Mouse (Mus musculus): ENCODE results near the gene 3830406C13Rik. TPM values are rescaled to one million over a fixed set of nuclear protein-coding genes. Genes with fewer than 3 reads are reported as not detected.
A peak's percentile ranks its signal among the peaks of the same experiment; 100 is the strongest.
"Not testable (repeated sequence)": the region's sequence is repeated elsewhere in the genome, so short reads cannot be mapped to it uniquely, and the experiment has no call there.

The 3830406C13Rik gene
- total RNA-seq (2021): 10 to 100 TPM; 29.0 to 43.3 TPM
- long read RNA-seq, transcript 3830406C13Rik-212 (1 exons, 2,469 nt): minor isoform, 8 of 52 reads
- long read RNA-seq, transcript 3830406C13Rik-202 (5 exons, 2,452 nt): major isoform, 16 of 52 reads
- long read RNA-seq, transcript 3830406C13Rik-206 (5 exons, 2,292 nt): minor isoform, 7 of 52 reads
- long read RNA-seq, partial matches to known transcripts: 4 of 52 reads
- long read RNA-seq, other reads (novel, unspliced or antisense): 5 of 52 reads

GRCm38 (mm10) chr14:12284141-12284912, at the start of gene 3830406C13Rik:
Gene 3830406C13Rik (plus strand): TSS chr14:12284173.
- DNase-seq (ENCODE audit: low spot score in 2 of 2): peak; percentile 82 to 89

- no peak for DNase-seq (ENCODE audit: low spot score in 2 of 2)
Observed at GRCm38 (mm10) chr14:12243726-12244125, 40.2 kb upstream of the 3830406C13Rik start.

- DNase-seq (ENCODE audit: low spot score in 2 of 2): no peak
Observed at GRCm38 (mm10) chr14:12276031-12276430, 7.9 kb upstream of the 3830406C13Rik start.

- no peak for DNase-seq (ENCODE audit: low spot score in 2 of 2)
Observed at GRCm38 (mm10) chr14:12283641-12284040, 332 bp upstream of the 3830406C13Rik start, which contains the start of gene Gm49355. Gene Gm49355 (plus strand): TSS chr14:12283976.

GRCm38 (mm10) chr14:12289747-12290146, 5.8 kb downstream of the 3830406C13Rik start:
- DNase-seq (ENCODE audit: low spot score in 2 of 2): not testable (repeated sequence)

GRCm38 (mm10) chr14:12296391-12296790, 12.4 kb downstream of the 3830406C13Rik start:
- peak; percentile 17 to 35 for DNase-seq (ENCODE audit: low spot score in 2 of 2)

- no peak for DNase-seq (ENCODE audit: low spot score in 2 of 2)
Observed at GRCm38 (mm10) chr14:12299171-12299570, 15.2 kb downstream of the 3830406C13Rik start.

- DNase-seq (ENCODE audit: low spot score in 2 of 2): no peak
Observed at GRCm38 (mm10) chr14:12299654-12300053, 15.7 kb downstream of the 3830406C13Rik start.

- no peak for DNase-seq (ENCODE audit: low spot score in 2 of 2)
Observed at GRCm38 (mm10) chr14:12300275-12300674, 16.3 kb downstream of the 3830406C13Rik start.

- DNase-seq (ENCODE audit: low spot score in 2 of 2): peak; percentile 55 to 58
Observed at GRCm38 (mm10) chr14:12300677-12301076, 16.7 kb downstream of the 3830406C13Rik start.

GRCm38 (mm10) chr14:12303106-12303505, 19.1 kb downstream of the 3830406C13Rik start:
- DNase-seq (ENCODE audit: low spot score in 2 of 2): no peak

- DNase-seq (ENCODE audit: low spot score in 2 of 2): no peak
Observed at GRCm38 (mm10) chr14:12333622-12334021, 49.6 kb downstream of the 3830406C13Rik start.

- peak; percentile 45 to 60 for DNase-seq (ENCODE audit: low spot score in 2 of 2)
Observed at GRCm38 (mm10) chr14:12334925-12335324, 51.0 kb downstream of the 3830406C13Rik start.

- peak in 1 of 2 experiments; percentile 46 for DNase-seq (ENCODE audit: low spot score in 2 of 2)
Observed at GRCm38 (mm10) chr14:12337421-12337997, 53.5 kb downstream of the 3830406C13Rik start.

GRCm38 (mm10) chr14:12337998-12338809, 54.2 kb downstream of the 3830406C13Rik start:
- DNase-seq (ENCODE audit: low spot score in 2 of 2): peak; percentile 49 to 50

GRCm38 (mm10) chr14:12338811-12339565, 55.0 kb downstream of the 3830406C13Rik start:
- no peak for DNase-seq (ENCODE audit: low spot score in 2 of 2)

- peak; percentile 42 to 49 for DNase-seq (ENCODE audit: low spot score in 2 of 2)
Observed at GRCm38 (mm10) chr14:12340238-12341074, 56.5 kb downstream of the 3830406C13Rik start.

- DNase-seq (ENCODE audit: low spot score in 2 of 2): peak; percentile 61 to 67
Observed at GRCm38 (mm10) chr14:12341075-12341788, 57.3 kb downstream of the 3830406C13Rik start.
